Mouse (Mus musculus) liver, embryonic 14.5 days (tissue): ENCODE measurements around the gene Cdc42ep3. TPM values are rescaled to one million over a fixed set of nuclear protein-coding genes. Genes with fewer than 3 reads are reported as not detected.

Experiments
- ATAC-seq: fragments of 200-750 bp; cut with Nextera tagmentation; 2 replicates; pipeline ENCODE4 v1.8.0; 2017; ENCODE audit warnings: moderate number of reproducible peaks, mild to moderate bottlenecking, moderate library complexity; ENCODE audit not compliant: insufficient read depth
- DNase-seq, 3 experiments: peaks; one replicate each; pipeline ENCODE4 v3.0.0-alpha.2; 2012 to 2013; ENCODE audit warnings: low read depth in 3 of 3, low spot score in 3 of 3
- H3K27ac ChIP-seq: fragments of 300-500 bp; sonication (generic); 2 replicates; pipeline ENCODE4 v1.5.1; 2014; ENCODE audit warnings: moderate library complexity, mild to moderate bottlenecking, control low read depth, inconsistent platforms
- H3K27me3 ChIP-seq: fragments of 300-500 bp; sonication (generic); 2 replicates; pipeline ENCODE4 v1.6.1; 2014; ENCODE audit warnings: mild to moderate bottlenecking, low read length, moderate library complexity; ENCODE audit not compliant: control insufficient read depth, insufficient read depth
- H3K36me3 ChIP-seq: fragments of 300-500 bp; sonication (generic); replicated peaks from 2 replicates; pipeline ENCODE4 v1.6.1; 2014; ENCODE audit warnings: low read depth; ENCODE audit not compliant: control insufficient read depth, insufficient read depth
- H3K4me1 ChIP-seq, 2 experiments: fragments of 200-500 bp in 1 of 2; fragments of 300-500 bp in 1 of 2; sonication (generic) in 1 of 2; replicated peaks; 2 replicates each; pipeline ENCODE4 v1.6.1; 2012 to 2014; ENCODE audit warnings: antibody characterized with exemption in 1 of 2, inconsistent platforms in 1 of 2, low read length in 1 of 2; ENCODE audit not compliant: control insufficient read depth in 2 of 2, insufficient read depth in 2 of 2
- H3K4me2 ChIP-seq: fragments of 300-500 bp; sonication (generic); 2 replicates; pipeline ENCODE4 v1.6.1; 2014; ENCODE audit warnings: low read depth, mild to moderate bottlenecking, control low read depth, moderate library complexity
- H3K4me3 ChIP-seq, 2 experiments: fragments of 200-500 bp in 1 of 2; fragments of 300-500 bp in 1 of 2; sonication (generic) in 1 of 2; 2 replicates each; pipeline ENCODE4 v1.5.1; 2012 to 2014; ENCODE audit warnings: low read depth in 2 of 2, low read length in 2 of 2, mild to moderate bottlenecking in 2 of 2, control low read depth in 1 of 2, inconsistent platforms in 1 of 2, moderate library complexity in 1 of 2; ENCODE audit not compliant: insufficient read depth in 1 of 2
- H3K9ac ChIP-seq: fragments of 300-500 bp; sonication (generic); replicated peaks from 2 replicates; pipeline ENCODE4 v1.6.1; 2014; ENCODE audit warnings: mild to moderate bottlenecking, control low read depth, moderate library complexity
- H3K9me3 ChIP-seq: fragments of 300-500 bp; sonication (generic); 2 replicates; pipeline ENCODE4 v1.6.1; 2016; ENCODE audit warnings: low read length, mixed read lengths; ENCODE audit not compliant: control insufficient read depth
- CTCF ChIP-seq: IDR thresholded peaks from 2 replicates; pipeline ENCODE4 v1.5.1; 2016; ENCODE audit warnings: antibody characterized with exemption, low read depth, control low read depth
- EP300 ChIP-seq: IDR thresholded peaks from 2 replicates; pipeline ENCODE4 v1.6.1; 2016; ENCODE audit warnings: antibody characterized with exemption, low read depth
- whole genome bisulfite sequencing: fragments of 180-500 bp; shearing (Covaris S2); extraction: QIAGEN DNeasy Blood & Tissue Kit; methylation state at CpG from one replicate; pipeline ENCODE4 v1.1.7; 2014; ENCODE audit not compliant: insufficient replicate concordance; 5-methylcytosine and 5-hydroxymethylcytosine counted together
- polyA plus RNA-seq, 2 experiments: library from polyadenylated mRNA; depleted of rRNA in 1 of 2; stranded (reverse) in 1 of 2; unstranded in 1 of 2; fragments of >200 nt; fragmentation: Nextera tagmentation in 1 of 2; extraction: Ambion mirVana in 1 of 2; gene quantifications; 2 replicates each; pipeline versions ENCODE4 v1.2.1 to v1.2.3; 2012 to 2014

Cdc42ep3 gene
- polyA plus RNA-seq, 2 experiments = 17.2 to 52.5 TPM

- WGBS = 90% methylated on average over 25 of the region's 25 CpGs
- TF ChIP-seq EP300 = no peak
- TF ChIP-seq CTCF = no peak
- peak overlapping the region; percentile 64 for H3K4me2 ChIP-seq
- H3K27ac ChIP-seq = no peak overlapping the region
- H3K9ac ChIP-seq = no peak overlapping the region
- ATAC-seq (no peak), DNase-seq (no peak)
- H3K4me1 ChIP-seq = peaks cover 55 to 60% of the 10 kb centered on the region in 2 experiments
- peaks cover 74% of the 10 kb centered on the region for H3K36me3 ChIP-seq
- H3K27me3 ChIP-seq = no peaks in the 10 kb centered on the region
- no peaks in the 10 kb centered on the region for H3K9me3 ChIP-seq
- peak overlapping the region in 1 of 2 experiments; percentile 10; a peak in 1 of 4 replicates for H3K4me3 ChIP-seq
These were observed 9.7 kb downstream of the Cdc42ep3 start for GRCm38 (mm10) chr17:79345001-79345709.

- Histone ChIP-seq H3K4me3 (peak overlapping the region in 1 of 2 experiments; percentile 34; a peak in 2 of 4 replicates), H3K9ac (peak overlapping the region; percentile 42), H3K27ac (peak overlapping the region; percentile 46; the same call in 1 of the 2 replicates), H3K9me3 (no peaks in the 10 kb centered on the region), H3K4me2 (peak overlapping the region; percentile 64), H3K36me3 (peaks cover 74% of the 10 kb centered on the region), H3K27me3 (no peaks in the 10 kb centered on the region), H3K4me1 (peaks cover 41 to 42% of the 10 kb centered on the region in 2 experiments)
- 33% methylated on average over 5 of the region's 5 CpGs for WGBS
- ATAC-seq (peak; percentile 75), DNase-seq (no peak)
- no peak for TF ChIP-seq CTCF
- TF ChIP-seq EP300 = peak; percentile 59
These were observed 11.5 kb downstream of the Cdc42ep3 start for GRCm38 (mm10) chr17:79343334-79343946.

- TF ChIP-seq EP300 (no peak), CTCF (no peak)
- Histone ChIP-seq H3K9ac (peak overlapping the region; percentile 24; the same call in 1 of the 2 replicates), H3K27ac (peak overlapping the region; percentile 20; the same call in 1 of the 2 replicates), H3K4me1 (peaks cover 35 to 39% of the 10 kb centered on the region in 2 experiments), H3K36me3 (peaks cover 72% of the 10 kb centered on the region), H3K4me2 (peak overlapping the region; percentile 64), H3K4me3 (peak overlapping the region in 1 of 2 experiments; percentile 34; a peak in 2 of 4 replicates), H3K27me3 (no peaks in the 10 kb centered on the region), H3K9me3 (no peaks in the 10 kb centered on the region)
- no peak for DNase-seq
- ATAC-seq = peak; percentile 12; the same call in 1 of the 2 replicates
- 65% methylated on average over 3 of the region's 3 CpGs for WGBS
These were observed 12.1 kb downstream of the Cdc42ep3 start for GRCm38 (mm10) chr17:79342639-79343333.

- ATAC-seq (no peak), DNase-seq (no peak)
- Histone ChIP-seq H3K27ac (no peak overlapping the region), H3K4me2 (no peak overlapping the region), H3K9me3 (no peaks in the 10 kb centered on the region), H3K36me3 (peaks cover 72% of the 10 kb centered on the region), H3K4me3 (no peak overlapping the region), H3K27me3 (no peaks in the 10 kb centered on the region), H3K9ac (no peak overlapping the region), H3K4me1 (peaks cover 28 to 36% of the 10 kb centered on the region in 2 experiments)
- TF ChIP-seq EP300 = no peak
- no peak for TF ChIP-seq CTCF
- 55% methylated on average over 7 of the region's 7 CpGs for WGBS
These were observed 12.9 kb downstream of the Cdc42ep3 start for GRCm38 (mm10) chr17:79341946-79342470.
